Mouse (Mus musculus): ENCODE measurements at regions not wholly inside any gene's neighbourhood (a gene's known extent, or its start where the extent isn't known, plus 50 kb on each side); places are given as distances from the start of the nearest gene placed in this dataset.

DNA sequence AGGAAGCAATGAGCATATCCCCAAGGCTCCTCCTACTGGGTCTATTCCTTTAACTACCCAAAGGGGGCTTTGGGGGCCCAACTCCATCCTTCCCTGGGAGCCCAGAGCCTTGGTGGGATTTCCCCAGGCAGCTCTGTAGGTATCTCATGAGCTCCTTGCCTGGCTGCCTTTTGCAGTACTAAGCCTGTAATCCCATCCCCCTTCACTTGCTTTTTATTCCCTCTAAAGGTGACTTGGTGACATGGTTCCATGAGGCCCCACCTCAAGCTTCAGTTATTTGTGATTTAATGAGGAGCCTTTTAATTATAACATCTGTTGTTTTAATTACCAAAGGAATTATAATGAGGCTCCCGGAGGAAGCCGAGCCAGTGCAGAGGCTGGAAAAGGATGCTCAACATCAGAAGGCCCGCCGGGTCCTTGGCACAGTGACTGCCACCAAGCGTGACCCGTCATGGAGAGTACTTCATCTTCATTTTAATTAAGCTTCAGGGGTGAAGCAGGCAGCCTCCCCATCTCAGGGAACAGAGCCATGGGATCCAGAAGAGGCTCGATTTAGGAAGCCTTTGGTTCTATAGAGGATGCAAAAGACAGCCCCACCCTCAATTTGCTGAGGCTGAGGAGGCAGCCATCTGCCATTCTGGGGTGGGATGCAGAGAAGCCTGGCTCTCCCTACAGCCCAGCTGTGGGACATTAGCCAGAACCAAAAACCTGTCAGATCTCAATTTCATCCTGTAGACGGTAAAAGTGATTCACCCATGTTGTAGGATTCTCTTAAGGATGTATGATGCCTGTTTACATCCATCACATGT is 91.1 kb downstream of the Wscd1 start:
- TF ChIP-seq CTCF (IDR thresholded peaks at IDR 0.05; ENCODE audit: borderline replicate concordance, extremely low read depth, insufficient read depth, insufficient read length) (no peak), POLR2A (IDR thresholded peaks at IDR 0.05; ENCODE audit: borderline replicate concordance, extremely low read depth, insufficient read depth, insufficient read length, poor library complexity, severe bottlenecking) (no peak)

All from brain, embryonic 14.5 days (tissue).